Mouse (Mus musculus) testis, adult 2 months (tissue): Measurements from ENCODE around the gene Wdr46. TPM values are rescaled to one million over a fixed set of nuclear protein-coding genes. Genes with fewer than 3 reads are reported as not detected.

Experiments
- H3K27ac ChIP-seq: fragments of 200-500 bp; 2 replicates; pipeline ENCODE4 v1.5.1; 2012; ENCODE audit warnings: low read depth, low read length; ENCODE audit not compliant: control insufficient read depth, insufficient read depth
- H3K27me3 ChIP-seq: fragments of 200-500 bp; 2 replicates; pipeline ENCODE4 v1.6.1; 2012; ENCODE audit warnings: mild to moderate bottlenecking, low read length, moderate library complexity; ENCODE audit not compliant: control insufficient read depth, insufficient read depth
- H3K36me3 ChIP-seq: fragments of 200-500 bp; 2 replicates; pipeline ENCODE4 v1.6.1; 2012; ENCODE audit warnings: mild to moderate bottlenecking, low read length; ENCODE audit not compliant: control insufficient read depth, insufficient read depth
- H3K4me1 ChIP-seq: fragments of 200-500 bp; 2 replicates; pipeline ENCODE4 v1.6.1; 2012; ENCODE audit warnings: low read length; ENCODE audit not compliant: control insufficient read depth, insufficient read depth
- H3K4me3 ChIP-seq: fragments of 200-500 bp; 2 replicates; pipeline ENCODE4 v1.5.1; 2012; ENCODE audit warnings: low read depth, mild to moderate bottlenecking, low read length, moderate library complexity, mixed read lengths; ENCODE audit not compliant: control insufficient read depth
- CTCF ChIP-seq: fragments of 200-500 bp; IDR thresholded peaks from 2 replicates; pipeline ENCODE4 v1.5.1; 2012; ENCODE audit warnings: low read depth, mild to moderate bottlenecking, inconsistent platforms, low read length, moderate library complexity; ENCODE audit not compliant: control insufficient read depth, insufficient read depth, insufficient replicate concordance
- POLR2A ChIP-seq: fragments of 200-500 bp; IDR thresholded peaks from 2 replicates; pipeline ENCODE4 v1.6.1; 2012; ENCODE audit warnings: low read depth, mild to moderate bottlenecking, inconsistent platforms, low read length, moderate library complexity; ENCODE audit not compliant: control insufficient read depth
- polyA plus RNA-seq: library from polyadenylated mRNA; depleted of rRNA; stranded (reverse); fragments of >200 nt; gene quantifications from 2 replicates; pipeline ENCODE4 v1.2.3, GENCODE M21; 2012

Wdr46 gene
- polyA plus RNA-seq, 1 experiment: 25.4 TPM

GRCm38 (mm10) chr17:33913264-33913663 lies 27.2 kb upstream of the Wdr46 start:
- no peak for TF ChIP-seq CTCF
- TF ChIP-seq POLR2A: no peak
- no peak overlapping the region for H3K27ac ChIP-seq
- H3K4me1 ChIP-seq: peaks cover 38% of the 10 kb centered on the region
- H3K27me3 ChIP-seq: no peaks in the 10 kb centered on the region
- H3K36me3 ChIP-seq: peaks cover 14% of the 10 kb centered on the region
- peak overlapping the region; percentile 90 for H3K4me3 ChIP-seq

- Histone ChIP-seq H3K4me3 (peak overlapping the region; percentile 90), H3K27ac (peak overlapping the region; percentile 14), H3K27me3 (no peaks in the 10 kb centered on the region), H3K4me1 (peaks cover 38% of the 10 kb centered on the region), H3K36me3 (peaks cover 14% of the 10 kb centered on the region)
- TF ChIP-seq POLR2A: no peak
- no peak for TF ChIP-seq CTCF
Observed at GRCm38 (mm10) chr17:33913905-33914304, 26.6 kb upstream of the Wdr46 start.

- Histone ChIP-seq H3K4me3 (peak overlapping the region; percentile 90), H3K27ac (peak overlapping the region; percentile 87), H3K36me3 (peaks cover 14% of the 10 kb centered on the region), H3K4me1 (peaks cover 47% of the 10 kb centered on the region), H3K27me3 (no peaks in the 10 kb centered on the region)
- no peak for TF ChIP-seq CTCF
- TF ChIP-seq POLR2A: no peak
Observed at GRCm38 (mm10) chr17:33914969-33915391, 25.5 kb upstream of the Wdr46 start.

- peaks cover 11% of the 10 kb centered on the region for H3K36me3 ChIP-seq
- TF ChIP-seq CTCF (no peak), POLR2A (peak; percentile 11; the same call in 1 of the 2 replicates)
- no peaks in the 10 kb centered on the region for H3K27me3 ChIP-seq
- peak within 1 kb of the TSS; percentile 92 for H3K4me3 ChIP-seq
- H3K27ac ChIP-seq: peak within 1 kb of the TSS; percentile 87
- H3K4me1 ChIP-seq: peaks cover 47% of the 10 kb centered on the region
Observed at GRCm38 (mm10) chr17:33915671-33916250, 24.7 kb upstream of the Wdr46 start, which contains the start of the genes Tapbp and Zbtb22. Tapbp (plus strand) TSS chr17:33915899. Zbtb22 (plus strand) TSS chr17:33915904.

GRCm38 (mm10) chr17:33916294-33916693 lies 24.2 kb upstream of the Wdr46 start:
- H3K4me1 ChIP-seq: peaks cover 47% of the 10 kb centered on the region
- H3K27ac ChIP-seq: peak overlapping the region; percentile 83
- TF ChIP-seq POLR2A (no peak), CTCF (no peak)
- H3K4me3 ChIP-seq: peak overlapping the region; percentile 92
- no peaks in the 10 kb centered on the region for H3K27me3 ChIP-seq
- peaks cover 8% of the 10 kb centered on the region for H3K36me3 ChIP-seq

GRCm38 (mm10) chr17:33916847-33917655 lies 23.4 kb upstream of the Wdr46 start:
- TF ChIP-seq CTCF: 0 out of 2 replicates have a peak, but pooled peaks have one; percentile 0
- TF ChIP-seq POLR2A: no peak; the same call in 1 of the 2 replicates
- H3K36me3 ChIP-seq: peaks cover 6% of the 10 kb centered on the region
- H3K27me3 ChIP-seq: no peaks in the 10 kb centered on the region
- peak overlapping the region; percentile 92 for H3K4me3 ChIP-seq
- peaks cover 45% of the 10 kb centered on the region for H3K4me1 ChIP-seq
- H3K27ac ChIP-seq: peak overlapping the region; percentile 83

- Histone ChIP-seq H3K27ac (peak overlapping the region; percentile 19; the same call in 1 of the 2 replicates), H3K4me1 (peaks cover 43% of the 10 kb centered on the region), H3K36me3 (peaks cover 4% of the 10 kb centered on the region; the same call in 1 of the 2 replicates), H3K27me3 (no peaks in the 10 kb centered on the region), H3K4me3 (peak overlapping the region; percentile 92)
- TF ChIP-seq POLR2A (no peak), CTCF (no peak)
Observed at GRCm38 (mm10) chr17:33917656-33918292, 22.7 kb upstream of the Wdr46 start.
